Mouse (Mus musculus): Measurements from ENCODE around the gene Ahdc1.

DNA sequence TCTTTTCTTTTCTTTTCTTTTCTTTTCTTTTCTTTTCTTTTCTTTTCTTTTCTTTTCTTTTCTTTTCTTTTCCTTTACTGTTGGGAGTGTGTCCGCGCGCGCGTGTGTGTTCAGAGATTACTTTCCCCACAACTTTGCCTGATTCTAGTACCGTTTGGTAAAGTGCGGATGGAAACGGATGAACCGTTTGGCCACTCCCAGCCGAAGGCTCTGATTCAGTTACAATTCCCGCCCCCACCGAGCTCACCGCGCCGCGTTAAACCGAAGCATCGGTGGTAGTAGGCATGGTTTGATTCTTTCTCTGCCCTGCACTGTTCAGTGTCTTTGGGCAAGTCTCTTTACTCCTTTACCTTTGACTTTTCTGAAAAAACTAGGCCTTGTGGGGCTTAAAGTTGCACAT lies 28.8 kb downstream of the Ahdc1 start:
- no peak for TF ChIP-seq POLR2A (IDR thresholded peaks at IDR 0.05; ENCODE audit: low read depth, low read length)
- no peak for TF ChIP-seq CTCF (IDR thresholded peaks at IDR 0.05; ENCODE audit: extremely low read depth, insufficient read length, insufficient replicate concordance, low read depth, low read length)
